Mouse (Mus musculus): ENCODE results near the gene Vmn2r9.
"Not testable (repeated sequence)": the region's sequence is repeated elsewhere in the genome, so short reads cannot be mapped to it uniquely, and the experiment has no call there.

Gene Vmn2r9

DNA sequence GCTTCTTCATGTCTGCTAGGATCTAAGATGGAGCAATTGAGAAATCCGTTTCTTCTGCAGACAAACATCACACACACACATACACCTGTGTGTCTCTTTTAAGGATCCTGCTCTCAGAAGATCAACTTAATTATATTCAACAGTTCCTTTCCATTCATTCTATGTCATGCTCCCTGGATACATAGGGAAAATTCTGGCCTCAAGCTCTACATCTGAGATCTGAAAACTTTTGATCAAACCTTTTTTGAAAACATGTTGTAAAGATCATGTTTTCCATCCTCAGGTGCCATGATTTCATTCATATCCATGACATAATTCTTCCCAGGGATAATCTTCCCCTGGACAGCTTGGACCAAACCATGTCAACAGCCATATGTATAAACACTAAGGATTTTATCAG lies at the start of gene Vmn2r9:
Vmn2r9 (minus strand) TSS at position 101 of the 400 bp plus-strand sequence.
- not testable (repeated sequence) for DNase-seq (ENCODE audit: low spot score in 2 of 2)

DNA sequence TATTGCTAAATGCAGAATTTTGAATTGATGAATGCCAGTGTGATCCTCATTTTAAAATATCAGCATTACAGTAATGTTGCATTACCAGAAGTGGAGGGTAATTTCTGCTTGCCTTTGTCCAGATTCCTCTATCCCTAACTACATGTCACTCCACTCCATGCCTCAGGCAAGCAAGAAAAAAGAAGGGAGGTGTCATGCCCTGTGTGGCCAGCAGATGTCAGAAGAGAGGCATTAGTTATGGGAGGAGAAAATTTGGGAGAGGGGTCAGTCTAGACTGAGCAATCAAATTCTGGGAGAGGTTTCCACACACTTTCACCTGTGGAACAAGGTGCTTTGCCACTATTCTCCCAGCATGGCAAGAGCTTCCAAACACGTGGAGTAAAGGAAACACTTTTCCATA lies 14.3 kb upstream of the Vmn2r9 start:
- DNase-seq (ENCODE audit: low spot score in 2 of 2): not testable (repeated sequence)

DNA sequence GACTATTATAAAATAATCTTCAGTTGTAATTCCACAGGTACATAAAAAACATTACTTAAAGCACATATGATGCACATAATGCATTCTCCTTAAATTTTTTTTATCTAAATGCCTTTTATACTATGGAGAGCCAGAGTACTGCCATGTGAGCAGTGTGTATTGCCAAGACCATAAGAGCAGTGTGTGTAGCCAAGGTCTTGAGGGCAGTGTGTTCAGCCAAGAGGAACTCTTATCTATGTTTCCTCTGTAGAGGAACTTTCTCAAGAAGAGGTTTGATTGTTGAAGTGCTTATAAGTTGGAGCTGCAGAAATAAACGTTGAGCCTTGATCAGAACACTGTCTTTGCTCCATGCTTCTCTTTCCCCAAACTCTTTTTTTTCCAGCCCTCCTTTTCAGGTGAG lies 2.9 kb downstream of the Vmn2r9 start:
- no peak for DNase-seq (ENCODE audit: low spot score in 2 of 2)

GRCm38 (mm10) chr5:108836156-108836555 lies 16.2 kb downstream of the Vmn2r9 start:
- no peak for DNase-seq (ENCODE audit: low spot score in 2 of 2)

GRCm38 (mm10) chr5:108823276-108823675 lies 29.1 kb downstream of the Vmn2r9 start:
- DNase-seq (ENCODE audit: low spot score in 2 of 2): no peak

- not testable (repeated sequence) for DNase-seq (ENCODE audit: low spot score in 2 of 2)
Observed at GRCm38 (mm10) chr5:108808750-108809149, 43.7 kb downstream of the Vmn2r9 start, which contains the start of gene Vmn2r8. TSS of gene Vmn2r8 (minus strand) at chr5:108808850.

DNA sequence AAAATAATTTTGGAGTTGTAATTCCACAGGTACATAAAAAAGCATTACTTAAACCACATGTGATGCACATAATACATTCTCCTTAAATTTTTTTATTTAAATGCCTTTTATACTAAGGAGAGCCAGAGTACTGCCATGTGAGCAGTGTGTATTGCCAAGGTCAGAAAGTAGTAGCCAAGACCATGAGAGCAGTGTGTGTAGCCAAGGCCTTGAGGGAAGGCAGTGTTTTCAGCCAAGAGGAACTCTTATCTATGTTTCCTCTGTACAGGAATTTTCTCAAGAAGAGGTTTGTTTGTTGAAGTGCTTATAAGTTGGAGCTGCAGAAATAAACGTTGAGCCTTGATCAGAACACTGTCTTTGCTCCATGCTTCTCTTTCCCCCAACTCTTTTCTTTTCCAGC lies 48.8 kb downstream of the Vmn2r9 start:
- no peak for DNase-seq (ENCODE audit: low spot score in 2 of 2)

- not testable (repeated sequence) for DNase-seq (ENCODE audit: low spot score in 2 of 2)
Observed at GRCm38 (mm10) chr5:108795263-108795662, 57.1 kb downstream of the Vmn2r9 start, which contains the start of gene Tmed11. TSS of gene Tmed11 (minus strand) at chr5:108795363.

DNA sequence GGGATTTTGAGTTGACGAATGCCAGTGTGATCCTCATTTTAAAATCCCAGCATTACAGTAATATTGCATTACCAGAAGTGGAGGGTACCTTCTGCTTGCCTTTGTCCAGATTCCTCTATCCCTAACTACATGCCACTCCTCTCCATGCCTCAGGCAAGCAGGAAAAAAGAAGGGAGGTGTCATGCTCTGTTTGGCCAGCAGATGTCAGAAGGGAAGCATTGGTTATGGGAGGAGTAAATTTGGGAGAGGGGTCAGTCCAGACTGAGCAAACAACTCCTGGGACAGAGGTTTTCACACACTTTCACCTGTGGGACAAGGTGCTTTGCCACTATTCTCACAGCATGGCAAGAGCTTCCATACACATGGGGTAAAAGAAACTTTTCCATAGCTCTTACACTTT lies 62.0 kb downstream of the Vmn2r9 start:
- not testable (repeated sequence) for DNase-seq (ENCODE audit: low spot score in 2 of 2)

All from spleen, postnatal 36 days (tissue).